Mouse (Mus musculus) urinary bladder, postnatal 0 days (tissue): ENCODE data around the gene Vmn2r116. TPM values are rescaled to one million over a fixed set of nuclear protein-coding genes. Genes with fewer than 3 reads are reported as not detected.

ENCODE experiments used
- polyA plus RNA-seq: library from polyadenylated mRNA; unstranded; fragments of >200 nt; fragmentation: Nextera tagmentation; extraction: Ambion mirVana; gene quantifications from 2 replicates; pipeline ENCODE4 v1.2.1, GENCODE M21; 2015

The Vmn2r116 gene
- not detected in 2 replicates for polyA plus RNA-seq

DNA sequence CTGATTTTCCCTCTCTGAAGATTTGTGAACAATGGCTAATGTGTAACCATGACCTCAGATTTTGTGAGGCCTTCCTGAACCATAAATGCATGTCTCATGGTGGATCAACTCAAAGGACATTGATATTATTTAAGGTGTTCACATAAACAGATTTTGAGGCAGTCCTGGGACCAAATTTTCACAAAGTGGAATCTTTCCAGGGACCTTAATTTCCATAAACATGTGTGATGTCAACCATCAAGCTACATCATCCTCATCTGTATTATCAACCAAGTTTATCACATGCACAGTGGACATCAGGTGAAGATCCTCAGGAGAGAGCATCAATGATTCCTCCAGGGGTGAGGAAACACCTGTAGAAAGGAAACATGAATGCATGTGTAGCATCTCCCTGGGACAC is at the start of gene Vmn2r116:
Gene Vmn2r116 (plus strand): TSS at position 301 of the 400 bp plus-strand sequence.

GRCm38 (mm10) chr17:23343441-23343840 is 41.0 kb upstream of the Vmn2r116 start, which contains the start of gene Vmn2r115:
TSS of gene Vmn2r115 (plus strand) at chr17:23343741.

Other genes with a start within 250 kb of the Vmn2r116 start
- 4.6 and 4.9 TPM in 2 replicates for gene Zfp40, start 191.4 kb upstream of the Vmn2r116 start, polyA plus RNA-seq
- not detected in 2 replicates for gene Vmn2r114, start 72.1 kb upstream of the Vmn2r116 start, polyA plus RNA-seq
- not detected in 2 replicates for gene Vmn2r115, start 40.9 kb upstream of the Vmn2r116 start, polyA plus RNA-seq
- not detected in 2 replicates for gene Vmn2r117, start 95.1 kb downstream of the Vmn2r116 start, polyA plus RNA-seq
- 8.0 TPM in 2 replicates for gene Zfp213, start 179.6 kb downstream of the Vmn2r116 start, polyA plus RNA-seq
- gene Zfp13, start 214.9 kb downstream of the Vmn2r116 start, polyA plus RNA-seq: 4.9 and 5.1 TPM in 2 replicates
- not detected in 2 replicates for gene Zscan10, start 216.3 kb downstream of the Vmn2r116 start, polyA plus RNA-seq